Mouse (Mus musculus): ENCODE measurements around the gene Ddx49.

- TF ChIP-seq POLR2A (IDR thresholded peaks at IDR 0.05; ENCODE audit: low read depth, low read length) (no peak), CTCF (IDR thresholded peaks at IDR 0.05; ENCODE audit: borderline replicate concordance, insufficient read depth, low read length) (no peak)
Observed at GRCm38 (mm10) chr8:70246622-70247021, 55.7 kb downstream of the Ddx49 start.

Data from embryonic fibroblast, embryonic 13.5 days (primary cell).